Mouse (Mus musculus): ENCODE measurements around the gene Ccdc124.
"Not testable (repeated sequence)": the region's sequence is repeated elsewhere in the genome, so short reads cannot be mapped to it uniquely, and the experiment has no call there.

Ccdc124 gene

GRCm38 (mm10) chr8:70895571-70896259 lies 22.0 kb upstream of the Ccdc124 start:
- DNase-seq (ENCODE audit: low spot score), result not testable (repeated sequence)

GRCm38 (mm10) chr8:70894771-70895545 lies 21.2 kb upstream of the Ccdc124 start:
- no peak for DNase-seq (ENCODE audit: low spot score)

- no peak for DNase-seq (ENCODE audit: low spot score)
Observed at GRCm38 (mm10) chr8:70894385-70894720, 20.6 kb upstream of the Ccdc124 start.

GRCm38 (mm10) chr8:70893656-70894384 lies 20.1 kb upstream of the Ccdc124 start:
- peak; percentile 75 for DNase-seq (ENCODE audit: low spot score)

GRCm38 (mm10) chr8:70892896-70893655 lies 19.3 kb upstream of the Ccdc124 start:
- DNase-seq (ENCODE audit: low spot score), result no peak

- no peak for DNase-seq (ENCODE audit: low spot score)
Observed at GRCm38 (mm10) chr8:70892022-70892895, 18.5 kb upstream of the Ccdc124 start, which contains the start of gene Slc5a5. Gene Slc5a5, minus strand, starts transcription at chr8:70892757.

GRCm38 (mm10) chr8:70891356-70891755 lies 17.6 kb upstream of the Ccdc124 start:
- DNase-seq (ENCODE audit: low spot score), result peak; percentile 36

GRCm38 (mm10) chr8:70890656-70891055 lies 16.9 kb upstream of the Ccdc124 start:
- DNase-seq (ENCODE audit: low spot score), result no peak

- peak; percentile 36 for DNase-seq (ENCODE audit: low spot score)
Observed at GRCm38 (mm10) chr8:70887669-70888068, 13.9 kb upstream of the Ccdc124 start.

GRCm38 (mm10) chr8:70885612-70886011 lies 11.9 kb upstream of the Ccdc124 start:
- no peak for DNase-seq (ENCODE audit: low spot score)

GRCm38 (mm10) chr8:70884683-70885082 lies 10.9 kb upstream of the Ccdc124 start:
- no peak for DNase-seq (ENCODE audit: low spot score)

GRCm38 (mm10) chr8:70884186-70884585 lies 10.5 kb upstream of the Ccdc124 start:
- DNase-seq (ENCODE audit: low spot score), result no peak

- DNase-seq (ENCODE audit: low spot score), result no peak
Observed at GRCm38 (mm10) chr8:70880546-70880945, 6.8 kb upstream of the Ccdc124 start.

- no peak for DNase-seq (ENCODE audit: low spot score)
Observed at GRCm38 (mm10) chr8:70880126-70880525, 6.4 kb upstream of the Ccdc124 start.

GRCm38 (mm10) chr8:70879500-70879899 lies 5.8 kb upstream of the Ccdc124 start:
- DNase-seq (ENCODE audit: low spot score), result no peak

GRCm38 (mm10) chr8:70878178-70878577 lies 4.4 kb upstream of the Ccdc124 start:
- no peak for DNase-seq (ENCODE audit: low spot score)

- DNase-seq (ENCODE audit: low spot score), result no peak
Observed at GRCm38 (mm10) chr8:70876382-70876781, 2.6 kb upstream of the Ccdc124 start.

GRCm38 (mm10) chr8:70874441-70874840 lies 706 bp upstream of the Ccdc124 start:
- no peak for DNase-seq (ENCODE audit: low spot score)

- no peak for DNase-seq (ENCODE audit: low spot score)
Observed at GRCm38 (mm10) chr8:70872643-70873363, 932 bp downstream of the Ccdc124 start.

GRCm38 (mm10) chr8:70871195-70871807 lies 2.4 kb downstream of the Ccdc124 start:
- no peak for DNase-seq (ENCODE audit: low spot score)

All from T-cell, adult 2 months (primary cell).